Mouse (Mus musculus) embryonic facial prominence, embryonic 11.5 days (tissue): ENCODE data around the gene Rrp12. TPM values are rescaled to one million over a fixed set of nuclear protein-coding genes. Genes with fewer than 3 reads are reported as not detected.

Experiments
- ATAC-seq: fragments of 200-750 bp; cut with Nextera tagmentation; replicated peaks from 2 replicates; pipeline ENCODE4 v1.8.0; 2017; ENCODE audit warnings: low read depth; ENCODE audit not compliant: insufficient number of reproducible peaks, low FRiP score, low TSS enrichment
- DNase-seq: peaks from one replicate; pipeline ENCODE4 v3.0.0-alpha.2; 2015; ENCODE audit warnings: low spot score
- H3K27ac ChIP-seq: fragments of 300-500 bp; sonication (generic); replicated peaks from 2 replicates; pipeline ENCODE4 v1.5.1; 2014; ENCODE audit warnings: mild to moderate bottlenecking, low read depth, low read length, control low read depth
- H3K27me3 ChIP-seq: fragments of 300-500 bp; sonication (generic); 2 replicates; pipeline ENCODE4 v1.6.1; 2014; ENCODE audit warnings: mild to moderate bottlenecking, low read length, moderate library complexity, mixed read lengths; ENCODE audit not compliant: control insufficient read depth, insufficient read depth
- H3K36me3 ChIP-seq: fragments of 300-500 bp; sonication (generic); replicated peaks from 2 replicates; pipeline ENCODE4 v1.6.1; 2014; ENCODE audit warnings: low read depth, mild to moderate bottlenecking, low read length, moderate library complexity, mixed read lengths; ENCODE audit not compliant: control insufficient read depth, insufficient read depth
- H3K4me1 ChIP-seq: fragments of 300-500 bp; sonication (generic); 2 replicates; pipeline ENCODE4 v1.6.1; 2014; ENCODE audit warnings: low read length, mixed read lengths; ENCODE audit not compliant: control insufficient read depth, insufficient read depth
- H3K4me2 ChIP-seq: fragments of 300-500 bp; sonication (generic); 2 replicates; pipeline ENCODE4 v1.6.1; 2014; ENCODE audit warnings: low read depth, mild to moderate bottlenecking, control low read depth, low read length, moderate library complexity
- H3K4me3 ChIP-seq: fragments of 300-500 bp; sonication (generic); 2 replicates; pipeline ENCODE4 v1.5.1; 2014; ENCODE audit warnings: low read depth, low read length, control low read depth
- H3K9ac ChIP-seq: fragments of 300-500 bp; sonication (generic); replicated peaks from 2 replicates; pipeline ENCODE4 v1.6.1; 2014; ENCODE audit warnings: mild to moderate bottlenecking, control low read depth, low read length
- H3K9me3 ChIP-seq: fragments of 300-500 bp; sonication (generic); replicated peaks from 2 replicates; pipeline ENCODE4 v1.6.1; 2016; ENCODE audit warnings: mild to moderate bottlenecking, low read length, inconsistent platforms, mixed read lengths; ENCODE audit not compliant: control insufficient read depth
- WGBS: fragments of 180-500 bp; shearing (Covaris S2); extraction: QIAGEN DNeasy Blood & Tissue Kit; methylation state at CpG from one replicate; pipeline ENCODE4 v1.1.7; 2014; 5-methylcytosine and 5-hydroxymethylcytosine counted together
- polyA plus RNA-seq: library from polyadenylated mRNA; unstranded; fragments of >200 nt; fragmentation: Nextera tagmentation; extraction: Ambion mirVana; gene quantifications from 2 replicates; pipeline ENCODE4 v1.2.1, GENCODE M21; 2014

The Rrp12 gene
- polyA plus RNA-seq, 1 experiment from 2014 or later, result 14.5 TPM

DNA sequence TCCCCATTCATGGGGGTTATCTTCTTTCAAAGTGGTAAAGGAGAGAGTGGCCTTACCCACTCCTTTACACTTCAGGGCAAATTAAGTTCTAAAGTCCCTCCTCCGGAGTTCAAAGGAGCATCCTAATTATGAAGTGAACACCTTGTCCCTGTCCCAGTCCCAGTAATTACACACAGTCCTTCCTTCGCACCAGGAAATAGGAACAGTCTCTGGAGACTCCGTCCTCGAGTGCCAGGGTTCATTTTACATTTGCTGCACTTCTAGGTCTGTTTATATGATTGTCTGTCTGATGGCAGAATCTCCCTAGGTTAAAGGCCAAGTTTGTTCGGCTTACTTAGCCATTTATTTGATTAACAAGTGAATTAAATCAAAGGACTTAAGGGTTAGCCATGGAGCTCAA, 79.6 kb downstream of the Rrp12 start:
- 50% methylated on average over 5 of the region's 5 CpGs for WGBS
- no peaks in the 10 kb centered on the region for H3K27me3 ChIP-seq
- H3K9ac ChIP-seq, result no peak overlapping the region
- H3K4me3 ChIP-seq, result no peak overlapping the region
- no peaks in the 10 kb centered on the region for H3K9me3 ChIP-seq
- ATAC-seq, result no peak
- H3K4me2 ChIP-seq, result no peak overlapping the region
- H3K36me3 ChIP-seq, result no peaks in the 10 kb centered on the region
- peaks cover 3% of the 10 kb centered on the region; the same call in 1 of the 2 replicates for H3K4me1 ChIP-seq
- H3K27ac ChIP-seq, result no peak overlapping the region
- no peak for DNase-seq

DNA sequence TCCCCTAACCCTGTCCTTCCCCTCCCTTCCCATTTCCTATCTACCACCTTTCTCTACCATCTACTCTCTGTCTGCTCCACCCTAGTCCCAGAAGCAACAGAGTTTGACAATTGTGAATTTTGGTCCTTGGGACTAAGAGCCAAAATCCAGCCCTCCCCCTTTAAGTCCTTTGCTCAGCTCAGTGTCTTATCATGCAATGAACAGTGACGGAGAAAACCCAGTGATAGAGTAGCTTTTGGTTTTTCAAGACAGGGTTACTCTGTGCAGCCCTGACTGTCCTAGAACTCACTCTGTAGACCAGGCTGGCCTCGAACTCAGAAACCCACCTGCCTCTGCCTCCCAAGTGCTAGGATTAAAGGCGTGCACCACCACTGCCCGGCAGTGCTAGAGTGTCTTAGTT, 82.6 kb downstream of the Rrp12 start:
- H3K9ac ChIP-seq, result no peak overlapping the region
- 87% methylated on average over 4 of the region's 4 CpGs for WGBS
- H3K36me3 ChIP-seq, result no peaks in the 10 kb centered on the region
- no peak overlapping the region for H3K4me2 ChIP-seq
- ATAC-seq (no peak), DNase-seq (no peak)
- peaks cover 3% of the 10 kb centered on the region; the same call in 1 of the 2 replicates for H3K4me1 ChIP-seq
- no peak overlapping the region for H3K4me3 ChIP-seq
- H3K27me3 ChIP-seq, result no peaks in the 10 kb centered on the region
- no peaks in the 10 kb centered on the region for H3K9me3 ChIP-seq
- no peak overlapping the region for H3K27ac ChIP-seq

Other genes with a start within 250 kb of the Rrp12 start
- gene Slit1, start 152.5 kb downstream of the Rrp12 start, polyA plus RNA-seq, result 2.1 TPM in 2 replicates
- 47.6 and 48.1 TPM in 2 replicates for gene Arhgap19, start 94.1 kb downstream of the Rrp12 start, polyA plus RNA-seq
- gene Frat1, start 66.2 kb downstream of the Rrp12 start, polyA plus RNA-seq, result 7.9 and 8.7 TPM in 2 replicates
- 5.1 and 5.3 TPM in 2 replicates for gene Frat2, start 48.0 kb downstream of the Rrp12 start, polyA plus RNA-seq
- 787 and 839 TPM in 2 replicates for gene Pgam1, start 15.8 kb upstream of the Rrp12 start, polyA plus RNA-seq
- 80.3 and 82.4 TPM in 2 replicates for gene Exosc1, start 37.2 kb upstream of the Rrp12 start, polyA plus RNA-seq
- gene Zdhhc16, start 37.3 kb upstream of the Rrp12 start, polyA plus RNA-seq, result 64.0 and 71.1 TPM in 2 replicates
- gene Mms19, start 85.0 kb upstream of the Rrp12 start, polyA plus RNA-seq, result 37.8 and 39.1 TPM in 2 replicates
- 7.1 and 8.8 TPM in 2 replicates for gene Ubtd1, start 85.6 kb upstream of the Rrp12 start, polyA plus RNA-seq
- not detected in 2 replicates for gene Ankrd2, start 139.8 kb upstream of the Rrp12 start, polyA plus RNA-seq
- gene Hoga1, start 149.4 kb upstream of the Rrp12 start, polyA plus RNA-seq, result 1.1 and 1.2 TPM in 2 replicates
- not detected in 2 replicates for gene 4933411K16Rik, start 156.1 kb upstream of the Rrp12 start, polyA plus RNA-seq
- 42.8 and 48.9 TPM in 2 replicates for gene Morn4, start 190.2 kb upstream of the Rrp12 start, polyA plus RNA-seq
- 22.4 and 24.3 TPM in 2 replicates for gene Pi4k2a, start 194.3 kb upstream of the Rrp12 start, polyA plus RNA-seq
- gene Avpi1, start 232.9 kb upstream of the Rrp12 start, polyA plus RNA-seq, result 22.1 and 22.9 TPM in 2 replicates